Mouse (Mus musculus) kidney, adult 18-20 months (tissue): ENCODE data around the gene Grip2.

Source experiments
- DNase-seq: peaks from one replicate; pipeline ENCODE4 v3.0.0; 2021

Gene Grip2

GRCm38 (mm10) chr6:91727361-91727760, 99.7 kb downstream of the Grip2 start:
- DNase-seq, result peak; percentile 77

- no peak for DNase-seq
Measured at GRCm38 (mm10) chr6:91721215-91721701, 105.8 kb downstream of the Grip2 start.

- no peak for DNase-seq
Measured at GRCm38 (mm10) chr6:91720588-91721214, 106.3 kb downstream of the Grip2 start.

- DNase-seq, result no peak
Measured at GRCm38 (mm10) chr6:91719865-91720533, 107.1 kb downstream of the Grip2 start.

- DNase-seq, result peak; percentile 67
Measured at GRCm38 (mm10) chr6:91719042-91719747, 107.9 kb downstream of the Grip2 start.

- no peak for DNase-seq
Measured at GRCm38 (mm10) chr6:91718603-91719002, 108.4 kb downstream of the Grip2 start.

GRCm38 (mm10) chr6:91718067-91718466, 109.0 kb downstream of the Grip2 start:
- DNase-seq, result no peak

- DNase-seq, result peak; percentile 9
Measured at GRCm38 (mm10) chr6:91715988-91716810, 110.9 kb downstream of the Grip2 start.

- DNase-seq, result no peak
Measured at GRCm38 (mm10) chr6:91715023-91715422, 112.0 kb downstream of the Grip2 start.

- DNase-seq, result no peak
Measured at GRCm38 (mm10) chr6:91713370-91713896, 113.6 kb downstream of the Grip2 start.

- DNase-seq, result no peak
Measured at GRCm38 (mm10) chr6:91712855-91713331, 114.2 kb downstream of the Grip2 start.

- no peak for DNase-seq
Measured at GRCm38 (mm10) chr6:91712097-91712854, 114.8 kb downstream of the Grip2 start.
